Comparison of ENCODE assay signal across 27 mouse cellular contexts in the genomic region with DNA sequence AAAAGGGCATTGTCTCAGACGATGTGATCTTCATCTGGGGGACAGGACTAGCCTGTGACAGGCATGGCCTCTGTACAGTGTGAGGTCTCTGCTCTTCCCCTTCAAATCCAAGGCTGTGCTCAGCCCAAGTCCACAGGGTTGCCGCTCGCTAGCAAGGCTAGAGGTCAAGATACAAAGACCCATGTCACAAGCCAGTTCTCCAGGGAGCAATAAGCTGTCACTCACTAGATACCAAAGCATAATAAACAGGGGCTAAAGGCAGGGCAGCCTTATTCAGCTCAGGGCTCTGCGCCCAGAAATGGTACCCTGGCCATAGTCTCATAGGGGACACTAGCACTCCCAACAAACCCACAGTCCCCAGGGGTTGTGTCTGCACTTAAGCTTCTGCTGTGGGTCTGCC.
DNase-seq lines count a peak whose midpoint lies in the region; ATAC-seq and TF ChIP-seq lines count a peak whose summit lies in the region.
"Had no signal": no experiment of that assay in that cellular context is flagged by ENCODE, and none has a peak within 500 bp of the region (broad histone marks: within the 10 kb centered on the region; RNA-seq: fewer than 3 reads in every experiment).

No protein-coding gene starts in this region.

- peak; percentile 39 for DNase-seq in adrenal gland, postnatal 14 days
- no peak for DNase-seq in adrenal gland, adult (ENCODE audit: inconsistent age in 2 of 2, low spot score in 1 of 2)
- peak; percentile 50 for DNase-seq in kidney, adult 11 months
- DNase-seq in left cerebral cortex, adult 2 months (ENCODE audit: extremely low spot score in 1 of 2, low spot score in 2 of 2) = no peak
- no peak for DNase-seq in left cerebral cortex, adult 18-20 months (ENCODE audit: low spot score in 2 of 2)
- DNase-seq in adipocyte (ENCODE audit: low spot score) = peak; percentile 81
- DNase-seq: cerebellum, adult 18-20 months; cerebellum, postnatal 25 days; forebrain, postnatal 0 days; gastrocnemius, postnatal 25 days; heart, adult 18-20 months; lung, adult 18-20 months; lung, postnatal 10 days; right cerebral cortex, adult 18-20 months; right cerebral cortex, postnatal 4 days; thymus, postnatal 25 days had no signal

- intact Hi-C loops in left cerebral cortex, adult 2 months (cut with DNase I) = loop anchor here (2.0 to 5.0 kb wide), 2 partner anchors 157 to 203 kb away; no protein-coding TSS in a partner anchor

- ATAC-seq in kidney, embryonic 16.5 days (ENCODE audit: low FRiP score, low TSS enrichment) = no peak
- no peak for ATAC-seq in inflammation-experienced regulatory T-cells, adult 6 months
- ATAC-seq: forebrain, postnatal 0 days; intestine, embryonic 16.5 days; liver, embryonic 12.5 days had no signal

- no peak overlapping the region for H3K4me2 ChIP-seq in kidney, embryonic 16.5 days (replicated peaks; ENCODE audit: low read depth, low read length)
- H3K4me2 ChIP-seq: heart, embryonic 13.5 days; hindbrain, embryonic 14.5 days; limb, embryonic 12.5 days; liver, embryonic 12.5 days; midbrain, embryonic 12.5 days; neural tube, embryonic 15.5 days had no signal

- H3K4me1 ChIP-seq in kidney, embryonic 16.5 days (ENCODE audit: insufficient read depth, low read length) = peaks cover 4% of the 10 kb centered on the region; the same call in 1 of the 2 replicates
- H3K4me1 ChIP-seq: limb, embryonic 12.5 days had no signal

- no peaks in the 10 kb centered on the region for H3K9me3 ChIP-seq in kidney, embryonic 16.5 days (ENCODE audit: low read length)
- H3K9me3 ChIP-seq: embryonic facial prominence, embryonic 10.5 days; heart, embryonic 13.5 days; limb, embryonic 12.5 days; liver, embryonic 12.5 days; midbrain, embryonic 12.5 days; neural tube, embryonic 15.5 days had no signal

- no peak overlapping the region for H3K4me3 ChIP-seq in kidney, embryonic 16.5 days (ENCODE audit: low read length)
- H3K4me3 ChIP-seq in left cerebral cortex, adult 2 months = no peak overlapping the region
- H3K4me3 ChIP-seq: embryonic facial prominence, embryonic 10.5 days; heart, embryonic 13.5 days; limb, embryonic 12.5 days; liver, embryonic 12.5 days; midbrain, embryonic 12.5 days; myocyte; neural tube, embryonic 15.5 days had no signal

- no peak overlapping the region for H3K9ac ChIP-seq in kidney, embryonic 16.5 days (replicated peaks; ENCODE audit: low read length)
- H3K9ac ChIP-seq: forebrain, postnatal 0 days; heart, embryonic 13.5 days; hindbrain, embryonic 14.5 days; limb, embryonic 12.5 days; liver, embryonic 12.5 days; midbrain, embryonic 12.5 days; neural tube, embryonic 15.5 days had no signal

- H3K27ac ChIP-seq in kidney, embryonic 16.5 days (ENCODE audit: low read length) = no peak overlapping the region
- H3K27ac ChIP-seq in left cerebral cortex, adult 2 months = peak overlapping the region; percentile 10; the same call in 1 of the 2 replicates
- H3K27ac ChIP-seq: embryonic facial prominence, embryonic 10.5 days; hindbrain, embryonic 14.5 days; limb, embryonic 12.5 days; liver, embryonic 12.5 days; midbrain, embryonic 12.5 days; neural tube, embryonic 15.5 days had no signal

- 42% methylated on average over 4 of the region's 4 CpGs for WGBS in kidney, embryonic 16.5 days

- no peaks in the 10 kb centered on the region for H3K27me3 ChIP-seq in kidney, embryonic 16.5 days (ENCODE audit: insufficient read depth, low read length)
- H3K27me3 ChIP-seq: heart, embryonic 13.5 days; limb, embryonic 12.5 days; liver, embryonic 12.5 days; midbrain, embryonic 12.5 days; neural tube, embryonic 15.5 days had no signal

- no peaks in the 10 kb centered on the region for H3K36me3 ChIP-seq in kidney, embryonic 16.5 days (ENCODE audit: insufficient read depth, low read length)
- H3K36me3 ChIP-seq: embryonic facial prominence, embryonic 10.5 days; heart, embryonic 13.5 days; limb, embryonic 12.5 days; liver, embryonic 12.5 days; midbrain, embryonic 12.5 days; neural tube, embryonic 15.5 days had no signal

- TF ChIP-seq CTCF in left cerebral cortex, adult 2 months (IDR thresholded peaks at IDR 0.05) = no peak

Comparison
In these comparisons a context has a peak if more than half of its experiments do, and no peak if none do; other contexts are left out.
1. DNase-seq: peak in adrenal gland, postnatal 14 days (single experiment), kidney, adult 11 months (single experiment) and adipocyte (single experiment); none in adrenal gland, adult (0 of 2), left cerebral cortex, adult 2 months (0 of 2) and left cerebral cortex, adult 18-20 months (0 of 2).